Mouse (Mus musculus): ENCODE data around the gene Plet1.

The Plet1 gene

GRCm38 (mm10) chr9:50494311-50494710 lies at the start of gene Plet1:
Plet1 (plus strand) TSS chr9:50494525.
- DNase-seq: no peak

DNA sequence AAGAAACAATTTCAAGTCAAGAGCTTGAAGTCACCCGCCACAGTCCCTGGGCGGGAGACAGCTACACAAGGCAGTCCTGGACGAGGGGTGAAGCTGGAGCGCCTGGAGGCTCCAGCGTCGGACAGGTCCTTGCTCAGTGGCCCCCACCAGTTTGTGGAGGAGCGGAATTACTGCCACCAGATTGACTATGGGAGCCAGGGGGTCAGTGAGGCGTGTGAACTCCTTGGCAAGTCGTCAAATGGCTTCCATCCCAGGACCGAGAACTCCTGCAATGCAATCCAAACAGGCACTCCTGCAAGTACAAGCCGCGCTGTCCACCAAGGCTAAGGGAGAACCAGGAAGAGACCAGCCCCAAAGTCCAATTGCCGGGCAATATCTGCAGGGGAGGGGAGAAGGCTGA lies 45.3 kb upstream of the Plet1 start:
- no peak for DNase-seq

- peak; percentile 33 for DNase-seq
Observed at GRCm38 (mm10) chr9:50451456-50452218, 42.7 kb upstream of the Plet1 start.

GRCm38 (mm10) chr9:50452303-50452775 lies 42.0 kb upstream of the Plet1 start:
- peak; percentile 90 for DNase-seq

GRCm38 (mm10) chr9:50457596-50457995 lies 36.7 kb upstream of the Plet1 start:
- DNase-seq: no peak

DNA sequence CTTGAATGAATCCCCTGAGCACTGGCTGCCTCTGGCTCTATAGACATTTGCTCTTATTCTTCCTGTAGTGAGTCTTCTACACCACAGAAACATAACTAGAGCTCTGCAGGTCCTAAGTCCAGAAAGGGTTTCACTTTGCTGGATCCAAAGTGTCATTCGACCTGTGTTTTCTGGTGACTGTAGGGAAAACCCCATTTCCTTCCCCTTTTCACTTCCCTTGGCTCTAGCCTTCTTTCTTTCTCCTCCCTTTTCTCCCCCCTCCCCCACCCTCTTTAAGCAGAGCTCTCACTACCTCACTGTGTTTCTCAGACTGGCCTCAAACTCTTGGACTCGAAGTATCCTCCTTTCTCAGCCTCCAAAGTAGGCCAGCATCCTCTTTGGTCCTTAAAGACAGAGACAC lies 34.8 kb upstream of the Plet1 start:
- DNase-seq: no peak

GRCm38 (mm10) chr9:50462494-50463204 lies 31.7 kb upstream of the Plet1 start:
- DNase-seq: peak; percentile 90

GRCm38 (mm10) chr9:50463205-50463508 lies 31.2 kb upstream of the Plet1 start:
- no peak for DNase-seq

DNA sequence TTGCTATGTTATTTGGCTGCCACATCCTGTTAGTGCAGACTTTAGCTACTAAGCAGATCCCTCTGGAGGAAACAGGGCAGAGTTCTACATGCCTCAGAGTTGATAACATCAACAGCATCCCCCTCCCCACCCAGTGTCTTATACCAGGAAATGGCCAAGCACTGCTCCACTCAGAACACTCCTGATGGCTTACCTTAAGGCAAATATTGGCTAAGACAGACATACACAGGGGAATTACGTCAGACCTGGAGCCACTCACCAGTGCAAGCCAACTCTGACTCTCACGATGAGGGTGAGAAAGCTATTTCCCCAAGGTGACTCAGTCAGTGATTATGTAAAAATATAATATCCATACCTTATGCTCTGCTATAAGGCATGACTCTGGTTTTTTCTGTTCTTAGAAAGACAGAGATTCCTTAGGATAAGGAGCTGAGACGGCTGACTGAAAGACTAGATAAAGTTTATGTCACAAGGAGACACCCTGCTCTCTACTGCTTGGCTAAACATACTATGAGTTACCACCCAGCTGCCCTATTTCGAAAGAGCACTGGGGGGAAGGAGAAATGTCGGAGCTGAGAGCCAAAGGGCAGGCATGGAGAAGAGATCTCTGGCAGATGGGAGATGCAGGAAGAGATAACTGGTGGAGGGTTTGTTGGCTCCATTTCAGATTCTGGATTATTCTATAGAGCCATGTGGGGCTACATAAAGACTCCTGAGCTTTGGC lies 23.8 kb upstream of the Plet1 start:
- DNase-seq: peak; percentile 70

GRCm38 (mm10) chr9:50471181-50471901 lies 23.0 kb upstream of the Plet1 start:
- DNase-seq: peak; percentile 57

- DNase-seq: no peak
Observed at GRCm38 (mm10) chr9:50475318-50475717, 19.0 kb upstream of the Plet1 start.

DNA sequence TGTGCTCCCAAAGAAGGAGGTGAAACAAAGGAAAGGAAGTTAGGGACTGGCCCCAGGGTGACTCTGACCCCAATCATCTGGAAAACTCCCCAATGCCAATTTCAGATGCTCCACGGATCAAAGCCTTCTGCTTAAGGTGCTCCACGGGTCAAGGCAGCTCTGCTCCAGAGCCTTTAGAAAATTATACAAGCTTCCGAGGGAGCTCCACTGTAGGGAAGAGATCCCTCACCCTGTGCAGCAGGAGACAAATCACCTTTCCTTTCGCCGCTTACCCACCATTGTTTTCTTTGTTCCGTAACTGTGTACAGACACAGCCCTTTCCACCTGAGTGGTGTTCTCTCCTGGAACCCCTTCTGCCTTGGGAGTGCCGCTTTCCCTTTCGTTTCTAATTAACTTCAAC lies 18.6 kb upstream of the Plet1 start:
- DNase-seq: no peak

GRCm38 (mm10) chr9:50476651-50477050 lies 17.7 kb upstream of the Plet1 start:
- DNase-seq: no peak

GRCm38 (mm10) chr9:50477270-50477669 lies 17.1 kb upstream of the Plet1 start:
- no peak for DNase-seq

DNA sequence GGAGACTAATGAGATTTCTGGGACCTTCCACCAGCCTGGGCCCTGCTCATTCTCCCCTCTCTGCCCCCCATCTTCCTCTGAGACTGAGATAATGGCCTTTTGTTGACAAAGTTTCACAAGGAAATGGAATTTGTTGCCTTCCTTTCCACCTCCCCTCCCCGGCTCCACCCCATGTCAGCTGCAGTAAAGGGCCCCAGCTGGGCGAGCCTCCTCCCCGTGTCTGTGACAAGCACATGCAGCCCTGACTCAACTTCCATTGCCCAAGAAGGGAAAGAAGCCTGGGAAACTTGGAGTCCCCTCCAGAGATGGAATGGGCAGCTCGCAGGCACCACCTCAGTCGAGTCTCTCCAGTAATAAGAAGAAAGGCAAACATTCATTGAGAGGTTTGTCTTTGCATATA lies 15.5 kb upstream of the Plet1 start:
- DNase-seq: peak; percentile 70

DNA sequence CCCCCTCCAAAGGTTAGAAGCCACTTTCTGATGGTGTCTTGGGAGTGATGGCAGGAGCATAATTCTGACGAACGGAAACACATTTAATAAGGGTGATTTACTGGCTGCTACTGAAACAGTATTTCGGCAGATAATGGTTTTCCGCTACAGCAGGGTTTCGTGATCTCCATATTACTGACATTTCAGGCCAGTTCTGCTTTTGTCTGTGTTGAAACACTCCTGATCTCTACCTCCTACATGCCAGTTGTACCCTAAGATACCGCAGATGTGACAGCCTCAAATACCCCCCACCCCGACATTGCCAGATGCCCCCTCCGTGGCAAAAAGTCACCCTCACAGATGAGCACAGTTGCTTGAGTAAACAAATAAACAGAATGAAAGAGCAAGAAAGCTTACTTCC lies 14.8 kb upstream of the Plet1 start:
- DNase-seq: no peak

DNA sequence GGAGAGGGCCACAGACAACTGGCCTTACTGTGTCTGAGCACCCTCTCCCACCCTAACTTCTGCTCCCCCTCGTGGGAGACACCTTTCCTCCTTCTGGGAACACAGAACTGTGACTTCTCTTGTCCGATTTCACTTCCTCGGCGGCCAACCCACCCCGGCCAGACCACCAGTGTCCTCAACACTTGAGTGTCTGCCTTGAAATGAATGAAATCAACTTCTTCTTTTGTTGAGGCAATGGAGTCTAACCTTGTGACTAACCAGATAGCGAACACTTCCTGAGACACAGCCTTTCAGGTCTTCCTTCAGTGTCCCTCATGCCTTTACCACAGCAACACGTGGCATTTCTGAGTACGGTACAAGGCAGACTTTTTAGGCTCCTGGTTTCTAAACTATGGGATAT lies 11.6 kb upstream of the Plet1 start:
- no peak for DNase-seq

DNA sequence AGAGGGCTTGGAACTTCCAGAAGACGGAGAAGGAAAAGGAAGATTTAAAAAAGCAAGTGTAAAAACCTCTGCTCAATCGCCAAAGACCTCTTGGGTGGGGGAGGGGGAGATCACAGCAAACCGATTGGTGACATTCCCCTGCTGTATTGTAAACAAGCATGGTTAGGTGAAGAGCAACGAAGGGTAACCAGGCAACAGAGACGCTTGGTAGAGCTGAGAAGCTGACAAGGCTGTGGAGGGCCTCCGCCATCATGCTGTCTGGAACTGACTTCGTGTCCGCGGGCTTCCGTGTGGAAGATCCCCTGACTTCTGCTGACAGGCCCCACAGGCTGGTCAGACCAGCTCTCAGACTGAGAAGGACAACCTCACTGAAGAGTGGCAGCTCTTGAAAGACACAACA lies 8.8 kb upstream of the Plet1 start:
- DNase-seq: no peak

DNA sequence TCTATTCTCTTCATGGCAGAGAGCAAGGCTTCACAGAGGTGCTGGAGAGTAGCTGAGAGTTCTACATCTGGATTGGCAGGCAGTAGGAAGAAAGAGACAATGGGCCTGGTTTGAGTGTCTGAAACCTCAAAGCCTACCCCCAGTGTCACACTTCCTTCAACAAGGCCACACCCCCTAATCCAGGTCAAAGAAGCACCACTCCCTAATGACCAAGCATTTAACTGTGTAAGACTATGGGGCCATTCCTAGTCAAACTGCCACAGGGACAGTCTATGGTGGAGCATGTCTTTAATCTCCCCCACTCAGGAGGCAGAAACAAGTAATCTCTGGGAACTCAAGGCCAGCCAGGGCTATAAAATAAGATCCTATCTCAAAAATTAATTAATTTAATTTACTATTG lies 3.5 kb upstream of the Plet1 start:
- DNase-seq: no peak

- DNase-seq: no peak
Observed at GRCm38 (mm10) chr9:50491531-50492045, 2.7 kb upstream of the Plet1 start.

DNA sequence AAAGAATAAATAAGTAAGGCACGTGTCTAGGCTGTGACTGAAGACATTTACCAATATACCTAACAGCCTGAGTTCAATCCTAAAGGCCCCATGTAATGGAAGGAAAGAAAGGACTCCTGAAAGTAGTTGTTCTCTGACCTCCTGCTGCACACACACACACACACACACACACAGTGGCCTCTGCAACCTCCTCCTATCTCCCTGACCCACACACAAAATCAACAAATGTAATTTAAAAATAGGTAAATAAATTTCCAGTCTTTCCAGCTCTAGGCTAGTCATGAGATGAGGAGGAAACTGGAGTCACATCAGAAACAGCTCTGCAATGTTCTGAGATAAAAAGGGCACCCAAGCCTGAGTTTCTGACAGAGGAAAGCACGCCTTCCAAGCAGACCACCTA lies 548 bp upstream of the Plet1 start:
- no peak for DNase-seq

GRCm38 (mm10) chr9:50495405-50496150 lies 1.3 kb downstream of the Plet1 start:
- no peak for DNase-seq
